Mouse (Mus musculus) C2C12 (cell line): ENCODE measurements around the gene Crygn. TPM values are rescaled to one million over a fixed set of nuclear protein-coding genes. Genes with fewer than 3 reads are reported as not detected.

Experiments
- H3K27me3 ChIP-seq: one replicate; pipeline ENCODE4 v1.6.1; 2011; ENCODE audit not compliant: control insufficient read depth, insufficient read depth, insufficient read length
- H3K36me3 ChIP-seq: one replicate; pipeline ENCODE4 v1.6.1; 2011; ENCODE audit not compliant: control insufficient read depth, insufficient read depth
- H3K4me3 ChIP-seq: one replicate; pipeline ENCODE4 v1.5.1; 2011; ENCODE audit warnings: mild to moderate bottlenecking, control low read depth; ENCODE audit not compliant: poor library complexity, insufficient read depth, severe bottlenecking
- H3K79me2 ChIP-seq: one replicate; pipeline ENCODE4 v1.6.1; 2011; ENCODE audit not compliant: control insufficient read depth, insufficient read depth
- H3K79me3 ChIP-seq: one replicate; pipeline ENCODE4 v1.6.1; 2011; ENCODE audit warnings: low read depth, control low read depth
- H3ac ChIP-seq: one replicate; pipeline ENCODE3; 2011; ENCODE audit warnings: low read depth; ENCODE audit not compliant: control insufficient read depth, insufficient read length
- CEBPB ChIP-seq: IDR thresholded peaks from one replicate; pipeline ENCODE4 v1.6.1; 2011; ENCODE audit warnings: low read depth, mild to moderate bottlenecking, control low read depth, moderate library complexity
- CTCF ChIP-seq: IDR thresholded peaks from one replicate; pipeline ENCODE4 v1.5.1; 2011; ENCODE audit not compliant: control insufficient read depth, insufficient read depth, insufficient read length
- FOSL1 ChIP-seq: IDR thresholded peaks from one replicate; pipeline ENCODE4 v1.8.0; 2011; ENCODE audit warnings: mild to moderate bottlenecking, low read length; ENCODE audit not compliant: poor library complexity, insufficient read depth, severe bottlenecking
- MAX ChIP-seq: IDR thresholded peaks from one replicate; pipeline ENCODE4 v1.6.1; 2011; ENCODE audit warnings: mild to moderate bottlenecking, control low read depth
- MYOD1 ChIP-seq: IDR thresholded peaks from one replicate; pipeline ENCODE4 v1.6.1; 2011; ENCODE audit warnings: low read depth; ENCODE audit not compliant: control insufficient read depth, insufficient read length
- MYOG ChIP-seq: IDR thresholded peaks from one replicate; pipeline ENCODE4 v1.6.1; 2011; ENCODE audit not compliant: control insufficient read depth, insufficient read length; ENCODE audit errors: extremely low read depth
- USF1 ChIP-seq: IDR thresholded peaks from one replicate; pipeline ENCODE4 v1.6.1; 2011; ENCODE audit warnings: low read depth, mild to moderate bottlenecking, control low read depth, moderate library complexity
- polyA plus RNA-seq: library from polyadenylated mRNA; unstranded; fragments of >200 nt; fragmentation: generic; extraction: Trizol; gene quantifications from one replicate; pipeline ENCODE4 v1.2.1, GENCODE M21; 2012; ENCODE audit warnings: missing spikeins

Crygn gene
- polyA plus RNA-seq, 1 experiment: not detected

DNA sequence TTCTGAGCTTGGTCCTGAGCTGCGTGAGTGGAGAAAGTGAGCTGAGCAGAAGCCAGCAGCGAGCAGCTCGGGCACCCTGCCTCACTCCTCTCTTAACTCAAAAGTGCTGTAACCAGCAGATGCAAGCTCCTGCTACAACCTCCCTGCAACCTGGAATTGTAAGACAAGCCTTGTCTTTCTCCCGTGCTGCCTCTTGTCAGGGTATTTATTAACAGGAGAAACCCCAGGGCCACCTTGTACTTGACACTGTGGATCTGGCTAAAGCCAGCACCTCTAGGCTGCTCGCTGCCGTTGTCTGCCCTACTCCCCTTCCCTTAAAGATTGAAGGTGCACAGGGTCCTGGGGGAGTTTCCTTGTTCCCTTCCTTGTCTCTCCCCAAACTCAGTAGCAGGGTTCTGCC lies 43.8 kb downstream of the Crygn start:
- Histone ChIP-seq H3K36me3 (peaks cover 13% of the 10 kb centered on the region), H3K79me2 (no peaks in the 10 kb centered on the region), H3K79me3 (no peaks in the 10 kb centered on the region), H3K27me3 (peaks cover 13% of the 10 kb centered on the region), H3ac (no peak overlapping the region), H3K4me3 (no peak overlapping the region)
- TF ChIP-seq MYOD1: no peak
- no peak for TF ChIP-seq CTCF
- TF ChIP-seq MYOG: no peak
- TF ChIP-seq FOSL1: no peak
- no peak for TF ChIP-seq CEBPB
- no peak for TF ChIP-seq USF1
- TF ChIP-seq MAX: no peak

DNA sequence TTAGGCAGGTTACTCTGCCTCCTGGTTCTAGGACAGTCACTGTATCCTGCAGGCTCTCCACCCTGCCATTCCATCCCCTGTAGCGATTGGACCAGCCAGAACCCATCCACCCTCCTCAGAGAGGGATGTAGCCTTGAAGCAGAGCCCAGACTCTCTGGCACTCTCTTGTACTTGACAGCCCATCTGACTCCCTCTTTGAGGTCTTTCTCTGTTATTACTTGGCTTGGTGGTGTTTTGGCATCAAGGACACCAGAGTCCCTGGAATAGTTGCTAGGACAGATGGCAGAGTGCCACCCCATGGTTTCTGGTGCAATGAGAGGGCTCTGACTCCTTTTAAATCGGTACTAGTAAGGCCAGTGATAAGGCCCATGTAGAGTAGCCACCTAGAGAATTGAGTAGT lies 44.6 kb downstream of the Crygn start:
- no peaks in the 10 kb centered on the region for H3K79me2 ChIP-seq
- peaks cover 9% of the 10 kb centered on the region for H3K27me3 ChIP-seq
- no peak for TF ChIP-seq MAX
- TF ChIP-seq CEBPB: no peak
- TF ChIP-seq FOSL1: no peak
- TF ChIP-seq MYOD1: no peak
- TF ChIP-seq USF1: no peak
- no peak for TF ChIP-seq CTCF
- TF ChIP-seq MYOG: no peak
- no peak overlapping the region for H3K4me3 ChIP-seq
- no peak overlapping the region for H3ac ChIP-seq
- no peaks in the 10 kb centered on the region for H3K79me3 ChIP-seq
- H3K36me3 ChIP-seq: peaks cover 19% of the 10 kb centered on the region

DNA sequence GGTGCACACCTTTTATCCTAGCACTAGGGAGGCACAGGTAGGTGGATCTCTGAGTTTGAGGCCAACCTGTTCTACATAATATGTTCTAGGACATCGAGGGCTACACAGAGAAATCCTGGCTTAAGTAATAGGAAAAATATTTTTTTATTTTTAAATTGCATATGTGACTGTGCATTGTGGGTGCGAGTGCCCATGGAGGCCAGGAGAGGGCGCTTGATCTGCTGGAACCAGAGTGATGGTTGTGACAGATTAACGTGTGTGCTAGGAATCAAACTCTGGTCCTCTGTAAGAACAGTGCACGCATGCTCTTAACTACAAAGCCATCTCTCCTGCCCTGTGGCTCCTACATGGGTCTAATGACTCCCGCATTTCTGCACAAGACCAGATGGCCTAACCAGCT lies 46.2 kb downstream of the Crygn start:
- Histone ChIP-seq H3K79me3 (no peaks in the 10 kb centered on the region), H3K4me3 (no peak overlapping the region), H3K27me3 (peaks cover 3% of the 10 kb centered on the region), H3ac (no peak overlapping the region), H3K79me2 (no peaks in the 10 kb centered on the region), H3K36me3 (peaks cover 26% of the 10 kb centered on the region)
- TF ChIP-seq MYOD1 (no peak), MYOG (no peak), USF1 (no peak), CEBPB (no peak), MAX (no peak), FOSL1 (no peak), CTCF (no peak)

DNA sequence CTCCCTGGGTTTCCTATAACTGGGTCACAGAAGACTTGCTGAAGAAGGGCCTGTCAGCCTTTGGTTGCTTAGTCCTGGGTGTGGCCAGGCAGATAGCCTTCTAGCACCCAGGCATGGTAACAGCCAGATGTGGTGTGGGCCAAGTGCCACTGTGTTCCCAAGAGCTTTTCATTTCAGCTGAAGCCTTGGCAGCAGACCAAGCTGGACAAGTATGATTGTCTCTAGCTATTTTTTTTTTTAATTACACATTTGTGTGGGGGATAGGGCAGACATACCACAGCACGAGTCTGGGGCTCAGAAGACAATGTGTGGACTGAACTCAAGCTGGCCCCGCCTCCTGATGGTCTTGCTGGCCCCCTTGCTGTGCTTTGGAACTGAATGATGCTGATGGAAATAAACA lies 47.8 kb downstream of the Crygn start:
- no peak overlapping the region for H3ac ChIP-seq
- no peaks in the 10 kb centered on the region for H3K27me3 ChIP-seq
- TF ChIP-seq MYOG (no peak), USF1 (no peak), CEBPB (no peak), MYOD1 (no peak)
- no peak overlapping the region for H3K4me3 ChIP-seq
- no peaks in the 10 kb centered on the region for H3K79me3 ChIP-seq
- H3K79me2 ChIP-seq: no peaks in the 10 kb centered on the region
- H3K36me3 ChIP-seq: peaks cover 41% of the 10 kb centered on the region

DNA sequence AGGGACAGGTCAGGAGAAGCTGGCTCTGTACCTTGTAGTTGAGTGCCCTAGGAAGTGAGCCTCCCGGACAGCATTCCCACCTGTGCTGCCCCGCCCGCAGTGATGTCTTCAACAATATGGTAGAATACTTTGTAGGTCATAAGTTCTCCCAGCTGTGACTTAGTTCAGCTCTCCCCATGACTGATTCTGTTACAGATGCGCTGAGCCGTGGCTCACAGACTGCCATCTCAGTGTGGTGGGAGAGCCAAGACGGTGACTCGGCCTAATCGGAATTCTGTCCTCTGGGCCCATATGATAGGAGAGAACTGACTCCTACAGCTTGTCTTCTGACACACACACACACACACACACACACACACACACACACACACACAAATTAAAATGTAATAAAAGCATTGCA lies 53.2 kb downstream of the Crygn start:
- Histone ChIP-seq H3K4me3 (no peak overlapping the region), H3ac (no peak overlapping the region), H3K36me3 (peaks cover 67% of the 10 kb centered on the region), H3K27me3 (no peaks in the 10 kb centered on the region), H3K79me3 (no peaks in the 10 kb centered on the region), H3K79me2 (no peaks in the 10 kb centered on the region)
- TF ChIP-seq FOSL1 (no peak), CEBPB (no peak), MAX (no peak), CTCF (no peak), MYOD1 (no peak), USF1 (no peak), MYOG (no peak)

- Histone ChIP-seq H3K79me3 (no peaks in the 10 kb centered on the region), H3K4me3 (no peak overlapping the region), H3K79me2 (no peaks in the 10 kb centered on the region), H3K36me3 (peaks cover 67% of the 10 kb centered on the region), H3ac (no peak overlapping the region), H3K27me3 (no peaks in the 10 kb centered on the region)
- no peak for TF ChIP-seq FOSL1
- no peak for TF ChIP-seq MAX
- no peak for TF ChIP-seq MYOG
- no peak for TF ChIP-seq CTCF
- TF ChIP-seq MYOD1: no peak
- no peak for TF ChIP-seq USF1
- TF ChIP-seq CEBPB: no peak
Observed at GRCm38 (mm10) chr5:24701271-24701670, 56.5 kb downstream of the Crygn start.

Other genes with a start within 250 kb of the Crygn start
- 0.42 TPM for gene Gbx1, start 230.8 kb downstream of the Crygn start, polyA plus RNA-seq
- not detected for gene Asb10, start 217.0 kb downstream of the Crygn start, polyA plus RNA-seq
- not detected for gene 4931409K22Rik, start 201.2 kb downstream of the Crygn start, polyA plus RNA-seq
- gene Abcf2, start 180.5 kb downstream of the Crygn start, polyA plus RNA-seq: 143 TPM
- 37.7 TPM for gene Chpf2, start 171.3 kb downstream of the Crygn start, polyA plus RNA-seq
- 87.6 TPM for gene Smarcd3, start 133.6 kb downstream of the Crygn start, polyA plus RNA-seq
- gene Nub1, start 72.5 kb downstream of the Crygn start, polyA plus RNA-seq: 18.6 TPM
- not detected for gene Wdr86, start 27.3 kb downstream of the Crygn start, polyA plus RNA-seq
- 47.8 TPM for gene Rheb, start 84.6 kb upstream of the Crygn start, polyA plus RNA-seq